30 mouse cellular contexts compared by ENCODE assay signal in the genomic region with DNA sequence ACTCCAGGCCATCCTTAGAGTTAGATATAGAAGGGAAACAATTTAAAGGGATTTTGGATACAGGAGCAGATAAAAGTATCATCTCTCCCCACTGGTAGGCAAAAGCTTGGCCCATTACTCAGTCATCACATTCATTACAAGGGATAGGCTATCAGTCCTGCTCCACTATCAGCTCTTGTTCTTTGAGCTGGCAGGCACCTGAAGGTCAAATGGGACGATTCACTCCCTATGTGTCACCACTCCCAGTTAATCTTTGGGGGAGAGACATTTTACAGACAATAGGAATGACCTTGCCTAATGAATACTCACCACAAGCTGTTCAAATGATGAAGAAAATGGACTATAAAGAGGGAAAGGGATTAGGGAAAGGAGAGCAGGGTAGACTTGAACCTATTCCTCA. TPM values are rescaled to one million over a fixed set of nuclear protein-coding genes. Genes with fewer than 3 reads are reported as not detected.
"Had no signal": no experiment of that assay in that cellular context is flagged by ENCODE, and none has a peak within 500 bp of the region (broad histone marks: within the 10 kb centered on the region; RNA-seq: fewer than 3 reads in every experiment).

No protein-coding gene starts in this region.

- ATAC-seq: hindbrain, embryonic 16.5 days; inflammation-experienced regulatory T-cells, adult 6 months; intestine, embryonic 15.5 days; intestine, postnatal 0 days; liver, embryonic 12.5 days had no signal

- DNase-seq: gastrocnemius, adult 2 months; gastrocnemius, postnatal 10 days; gastrocnemius, postnatal 25 days; heart, adult 18-20 months; heart, postnatal 10 days; heart, postnatal 4 days; kidney, adult 18-20 months; kidney, adult 8-10 months; kidney, postnatal 14 days; kidney, postnatal 36 days; layer of hippocampus, adult 9-11 months; layer of hippocampus, postnatal 36 days; left cerebral cortex, postnatal 4 days had no signal

RNA-seq across cellular contexts. Expression of a gene that starts 18.5 kb away (rescaled TPM):
- total RNA-seq: gastrocnemius, adult 2 months; gastrocnemius, postnatal 10 days; gastrocnemius, postnatal 25 days; gastrocnemius, postnatal 4 days; granulocyte monocyte progenitor cell, adult 5-6 weeks; heart, adult 18-20 months; heart, adult 8-10 months; heart, postnatal 10 days; heart, postnatal 25 days; heart, postnatal 4 days; layer of hippocampus, adult 18-20 months; layer of hippocampus, adult 8-10 months; layer of hippocampus, postnatal 14 days; layer of hippocampus, postnatal 36 days; left cerebral cortex, adult 18-20 months; left cerebral cortex, adult 8-10 months; left cerebral cortex, postnatal 10 days; left cerebral cortex, postnatal 25 days; left cerebral cortex, postnatal 4 days; liver, adult 2 months had no signal

RNA-seq across cellular contexts. Expression of a gene that starts 48.0 kb away (rescaled TPM):
- total RNA-seq: gastrocnemius, adult 2 months; gastrocnemius, postnatal 10 days; gastrocnemius, postnatal 25 days; gastrocnemius, postnatal 4 days; granulocyte monocyte progenitor cell, adult 5-6 weeks; heart, adult 18-20 months; heart, adult 8-10 months; heart, postnatal 10 days; heart, postnatal 25 days; heart, postnatal 4 days; layer of hippocampus, adult 18-20 months; layer of hippocampus, adult 8-10 months; layer of hippocampus, postnatal 14 days; layer of hippocampus, postnatal 36 days; left cerebral cortex, adult 18-20 months; left cerebral cortex, adult 8-10 months; left cerebral cortex, postnatal 10 days; left cerebral cortex, postnatal 25 days; left cerebral cortex, postnatal 4 days; liver, adult 2 months had no signal

RNA-seq across cellular contexts. Expression of a gene that starts 58.0 kb away (rescaled TPM):
- total RNA-seq: gastrocnemius, adult 2 months; gastrocnemius, postnatal 10 days; gastrocnemius, postnatal 25 days; gastrocnemius, postnatal 4 days; granulocyte monocyte progenitor cell, adult 5-6 weeks; heart, adult 18-20 months; heart, adult 8-10 months; heart, postnatal 10 days; heart, postnatal 25 days; heart, postnatal 4 days; layer of hippocampus, adult 18-20 months; layer of hippocampus, adult 8-10 months; layer of hippocampus, postnatal 14 days; layer of hippocampus, postnatal 36 days; left cerebral cortex, adult 18-20 months; left cerebral cortex, adult 8-10 months; left cerebral cortex, postnatal 10 days; left cerebral cortex, postnatal 25 days; left cerebral cortex, postnatal 4 days; liver, adult 2 months had no signal
